ENCODE assay signal across 8 mouse cellular contexts in the genomic region with DNA sequence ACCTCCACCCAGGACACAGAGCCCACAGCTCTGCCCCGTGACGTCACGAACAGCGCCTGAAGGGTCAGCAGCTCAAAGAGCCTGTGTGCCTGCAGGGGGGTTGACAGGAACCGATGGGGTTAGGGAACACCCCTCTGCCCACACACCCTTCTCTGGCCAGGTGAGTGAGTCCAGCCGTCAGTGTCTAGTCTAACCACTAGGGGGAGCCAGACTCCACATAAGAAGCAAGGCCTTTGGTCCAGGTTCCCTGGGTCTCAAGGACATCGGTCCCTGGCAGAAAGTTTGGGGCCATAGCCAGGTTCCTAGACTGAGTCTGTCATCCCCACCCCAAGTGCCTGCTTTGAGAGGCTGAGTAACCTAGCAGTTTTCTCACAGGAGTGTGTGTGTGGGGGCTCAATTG. TPM values are rescaled to one million over a fixed set of nuclear protein-coding genes. Genes with fewer than 3 reads are reported as not detected.
DNase-seq lines count a peak whose midpoint lies in the region; ATAC-seq and TF ChIP-seq lines count a peak whose summit lies in the region.

No protein-coding gene starts in this region.

- TF ChIP-seq CTCF in MEL (IDR thresholded peaks at IDR 0.05 in 2 of 3, conservative IDR thresholded peaks at IDR 0.05 in 1 of 3; ENCODE audit: control insufficient read depth in 1 of 3, insufficient read depth in 1 of 3, low read depth in 2 of 3, low read length in 3 of 3, poor library complexity in 1 of 3, severe bottlenecking in 1 of 3), result peak; percentile 70 to 87 (median 79)
- TF ChIP-seq CTCF in hindbrain, postnatal 0 days (IDR thresholded peaks at IDR 0.05; ENCODE audit: low read depth), result peak; percentile 95

- H3K9ac ChIP-seq in kidney, embryonic 16.5 days (replicated peaks; ENCODE audit: low read length), result no peak overlapping the region
- no peak overlapping the region for H3K9ac ChIP-seq in MEL (ENCODE audit: control insufficient read depth, low read depth, low read length, poor library complexity, severe bottlenecking)
- H3K9ac ChIP-seq in hindbrain, postnatal 0 days (replicated peaks; ENCODE audit: low read length), result no peak overlapping the region

- no peaks in the 10 kb centered on the region for H3K79me2 ChIP-seq in MEL (ENCODE audit: control insufficient read depth, insufficient read depth, low read length, poor library complexity)

- no peaks in the 10 kb centered on the region for H3K36me3 ChIP-seq in kidney, embryonic 16.5 days (ENCODE audit: insufficient read depth, low read length)
- no peaks in the 10 kb centered on the region for H3K36me3 ChIP-seq in MEL (ENCODE audit: control insufficient read depth in 1 of 2, insufficient read depth in 2 of 2, low read length in 2 of 2)
- 0 out of 2 replicates have a peak, but pooled peaks cover 5% of the 10 kb centered on the region for H3K36me3 ChIP-seq in hindbrain, postnatal 0 days (ENCODE audit: insufficient read depth, low read length)

- H3K4me2 ChIP-seq in kidney, embryonic 16.5 days (replicated peaks; ENCODE audit: low read depth, low read length), result no peak overlapping the region
- no peak overlapping the region for H3K4me2 ChIP-seq in hindbrain, postnatal 0 days (ENCODE audit: low read depth, low read length)

- no peak for TF ChIP-seq EP300 in MEL (IDR thresholded peaks at IDR 0.05; ENCODE audit: low read depth in 1 of 2, low read length in 2 of 2)

- H3K9me3 ChIP-seq in kidney, embryonic 16.5 days (ENCODE audit: low read length), result no peaks in the 10 kb centered on the region
- H3K9me3 ChIP-seq in MEL (replicated peaks; ENCODE audit: insufficient read depth, low read length), result no peaks in the 10 kb centered on the region
- H3K9me3 ChIP-seq in hindbrain, postnatal 0 days (ENCODE audit: low read length), result no peaks in the 10 kb centered on the region

- peak; percentile 56 for TF ChIP-seq RAD21 in MEL (IDR thresholded peaks at IDR 0.05; ENCODE audit: low read depth, low read length)

- TF ChIP-seq POLR2A in MEL (IDR thresholded peaks at IDR 0.05; ENCODE audit: control insufficient read depth in 1 of 2, insufficient read depth in 1 of 2, low read depth in 1 of 2, low read length in 2 of 2, poor library complexity in 1 of 2), result no peak

- WGBS in kidney, embryonic 16.5 days, result 2% methylated on average over 7 of the region's 7 CpGs
- 3% methylated on average over 7 of the region's 7 CpGs for WGBS in hindbrain, postnatal 0 days

- no peak overlapping the region for H3K27ac ChIP-seq in kidney, embryonic 16.5 days (ENCODE audit: low read length)
- no peak overlapping the region for H3K27ac ChIP-seq in MEL (ENCODE audit: control insufficient read depth, low read depth, low read length)
- H3K27ac ChIP-seq in hindbrain, postnatal 0 days, result no peak overlapping the region

- ATAC-seq in kidney, embryonic 16.5 days (ENCODE audit: low FRiP score, low TSS enrichment), result no peak
- peak; percentile 25; the same call in 1 of the 2 replicates for ATAC-seq in hindbrain, postnatal 0 days

- peaks cover 24% of the 10 kb centered on the region for H3K27me3 ChIP-seq in kidney, embryonic 16.5 days (ENCODE audit: insufficient read depth, low read length)
- no peaks in the 10 kb centered on the region; a peak in 2 of 4 replicates for H3K27me3 ChIP-seq in MEL (ENCODE audit: control insufficient read depth in 1 of 2, insufficient read depth in 2 of 2, low read length in 2 of 2)
- H3K27me3 ChIP-seq in hindbrain, postnatal 0 days (ENCODE audit: insufficient read depth, low read length), result peaks cover 18% of the 10 kb centered on the region

- H3K4me3 ChIP-seq in kidney, embryonic 16.5 days (ENCODE audit: low read length), result no peak overlapping the region
- H3K4me3 ChIP-seq in MEL (ENCODE audit: control insufficient read depth in 1 of 2, insufficient read depth in 1 of 2, low read depth in 2 of 2, low read length in 2 of 2), result no peak overlapping the region
- no peak overlapping the region for H3K4me3 ChIP-seq in hindbrain, postnatal 0 days (ENCODE audit: low read length)

- H3K4me1 ChIP-seq in kidney, embryonic 16.5 days (ENCODE audit: insufficient read depth, low read length), result peaks cover 7% of the 10 kb centered on the region
- no peaks in the 10 kb centered on the region for H3K4me1 ChIP-seq in MEL (ENCODE audit: control insufficient read depth in 1 of 2, insufficient read depth in 2 of 2, low read length in 2 of 2)
- H3K4me1 ChIP-seq in hindbrain, postnatal 0 days (ENCODE audit: insufficient read depth, low read length), result no peaks in the 10 kb centered on the region

- peak; percentile 59 for DNase-seq in kidney, adult 11 months
- DNase-seq in MEL (ENCODE audit: low read depth, low spot score), result peak; percentile 71
- peak; percentile 69 to 78 for DNase-seq in cerebellum, postnatal 14 days
- peak; percentile 85 for DNase-seq in hindbrain, postnatal 0 days (ENCODE audit: low spot score)
- peak; percentile 32 to 54 for DNase-seq in lung, adult 18-20 months
- peak; percentile 62 for DNase-seq in skeletal muscle tissue, adult 2 months (ENCODE audit: low read depth, low spot score)
- DNase-seq in left cerebral cortex, adult 11 months (ENCODE audit: low spot score), result no peak

TF ChIP-seq in MEL, 35 proteins besides CTCF, POLR2A, EP300 and RAD21:
- peak; percentile 43 for TF ChIP-seq SMC3 (IDR thresholded peaks at IDR 0.05; ENCODE audit: low read depth, low read length)
- peak; percentile 33 for TF ChIP-seq ZC3H11A (IDR thresholded peaks at IDR 0.05; ENCODE audit: low read depth, low read length)
- no peak for TF ChIP-seq ZKSCAN1 (IDR thresholded peaks at IDR 0.05; ENCODE audit: low read depth, low read length)

RNA-seq across cellular contexts. Expression of a gene that starts 13.2 kb away (rescaled TPM):
- polyA plus RNA-seq in kidney, embryonic 16.5 days (2015; fragmentation: Nextera tagmentation; extraction: Ambion mirVana), result 14.7 and 17.8 TPM in 2 replicates
- not detected in 2 replicates for total RNA-seq in MEL (2012; rRNA removed)
- polyA plus RNA-seq in MEL (2012; ENCODE audit: insufficient read depth in 1 of 2, insufficient read length in 2 of 2, low read depth in 1 of 2, low replicate concordance in 2 of 2, missing spikeins in 1 of 2), result not detected
- 1.1 and 1.2 TPM in 2 replicates for total RNA-seq in hindbrain, postnatal 0 days (2014; rRNA removed)
- 0.95 and 0.98 TPM in 2 replicates for polyA plus RNA-seq in hindbrain, postnatal 0 days (2015; fragmentation: Nextera tagmentation; extraction: Ambion mirVana)

RNA-seq across cellular contexts. Expression of a gene that starts 17.3 kb away (rescaled TPM):
- 3.0 and 3.1 TPM in 2 replicates for polyA plus RNA-seq in kidney, embryonic 16.5 days (2015; fragmentation: Nextera tagmentation; extraction: Ambion mirVana)
- not detected in 2 replicates for total RNA-seq in MEL (2012; rRNA removed)
- not detected for polyA plus RNA-seq in MEL (2012; ENCODE audit: insufficient read depth in 1 of 2, insufficient read length in 2 of 2, low read depth in 1 of 2, low replicate concordance in 2 of 2, missing spikeins in 1 of 2)
- total RNA-seq in hindbrain, postnatal 0 days (2014; rRNA removed), result 95.3 and 103 TPM in 2 replicates
- polyA plus RNA-seq in hindbrain, postnatal 0 days (2015; fragmentation: Nextera tagmentation; extraction: Ambion mirVana), result 41.7 and 46.3 TPM in 2 replicates

RNA-seq across cellular contexts. Expression of a gene that starts 30.5 kb away (rescaled TPM):
- 34.2 and 48.4 TPM in 2 replicates for polyA plus RNA-seq in kidney, embryonic 16.5 days (2015; fragmentation: Nextera tagmentation; extraction: Ambion mirVana)
- not detected in 2 replicates for total RNA-seq in MEL (2012; rRNA removed)
- polyA plus RNA-seq in MEL (2012; ENCODE audit: insufficient read depth in 1 of 2, insufficient read length in 2 of 2, low read depth in 1 of 2, low replicate concordance in 2 of 2, missing spikeins in 1 of 2), result not detected
- total RNA-seq in hindbrain, postnatal 0 days (2014; rRNA removed), result 5.0 TPM in 1 of 2 replicates, not detected in the other
- 0.19 and 0.38 TPM in 2 replicates for polyA plus RNA-seq in hindbrain, postnatal 0 days (2015; fragmentation: Nextera tagmentation; extraction: Ambion mirVana)

RNA-seq across cellular contexts. Expression of a gene that starts 35.3 kb away (rescaled TPM):
- 0.58 and 0.80 TPM in 2 replicates for polyA plus RNA-seq in kidney, embryonic 16.5 days (2015; fragmentation: Nextera tagmentation; extraction: Ambion mirVana)
- total RNA-seq in MEL (2012; rRNA removed), result not detected in 2 replicates
- not detected for polyA plus RNA-seq in MEL (2012; ENCODE audit: insufficient read depth in 1 of 2, insufficient read length in 2 of 2, low read depth in 1 of 2, low replicate concordance in 2 of 2, missing spikeins in 1 of 2)
- total RNA-seq in hindbrain, postnatal 0 days (2014; rRNA removed), result 0.32 TPM in 1 of 2 replicates, not detected in the other
- 0.06 and 0.08 TPM in 2 replicates for polyA plus RNA-seq in hindbrain, postnatal 0 days (2015; fragmentation: Nextera tagmentation; extraction: Ambion mirVana)

RNA-seq across cellular contexts. Expression of a gene that starts 50.6 kb away (rescaled TPM):
- not detected in 2 replicates for polyA plus RNA-seq in kidney, embryonic 16.5 days (2015; fragmentation: Nextera tagmentation; extraction: Ambion mirVana)
- total RNA-seq in MEL (2012; rRNA removed), result not detected in 2 replicates
- not detected for polyA plus RNA-seq in MEL (2012; ENCODE audit: insufficient read depth in 1 of 2, insufficient read length in 2 of 2, low read depth in 1 of 2, low replicate concordance in 2 of 2, missing spikeins in 1 of 2)
- total RNA-seq in hindbrain, postnatal 0 days (2014; rRNA removed), result 5.8 and 9.9 TPM in 2 replicates
- 0.33 and 0.54 TPM in 2 replicates for polyA plus RNA-seq in hindbrain, postnatal 0 days (2015; fragmentation: Nextera tagmentation; extraction: Ambion mirVana)

Comparison
In these comparisons a context has a peak if more than half of its experiments do, and no peak if none do; other contexts are left out.
1. RNA of a gene that starts 17.3 kb away (polyA plus RNA-seq): 41.7 to 46.3 TPM in hindbrain, postnatal 0 days; 3.0 to 3.1 TPM in kidney, embryonic 16.5 days and not detected in MEL; every median in the first group is over 10 times any median in the second.
2. RNA of a gene that starts 30.5 kb away (polyA plus RNA-seq): 34.2 to 48.4 TPM in kidney, embryonic 16.5 days; 0.19 to 0.38 TPM in hindbrain, postnatal 0 days and not detected in MEL; every median in the first group is over 10 times any median in the second.